Mouse (Mus musculus): Measurements from ENCODE around the gene Pdap1. TPM values are rescaled to one million over a fixed set of nuclear protein-coding genes. Genes with fewer than 3 reads are reported as not detected.
A peak's percentile ranks its signal among the peaks of the same experiment; 100 is the strongest.
"Not testable (repeated sequence)": the region's sequence is repeated elsewhere in the genome, so short reads cannot be mapped to it uniquely, and the experiment has no call there.

The Pdap1 gene
- total RNA-seq, 4 experiments from 2014 or later = 70.8 to 100.0 (median 83.5) TPM

DNA sequence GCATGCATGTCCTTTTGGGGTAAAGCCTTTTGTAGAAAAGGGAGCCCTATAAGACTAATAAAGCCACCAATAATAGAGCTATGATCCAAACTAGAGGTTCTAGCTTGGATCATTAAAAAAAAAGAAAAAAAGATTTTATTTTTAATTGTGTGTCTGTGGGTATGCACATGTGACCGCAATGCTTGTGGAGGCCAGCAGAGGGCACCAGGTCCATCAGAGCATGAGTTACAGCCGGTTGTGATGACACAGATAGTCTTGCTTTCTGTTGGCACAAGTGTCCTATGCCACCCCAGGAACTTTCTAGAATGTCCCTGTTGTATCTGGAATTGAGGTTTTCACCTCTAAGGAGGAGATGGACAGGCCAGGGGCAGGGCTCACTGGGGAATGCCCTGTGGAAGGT is 20.7 kb downstream of the Pdap1 start:
- DNase-seq (ENCODE audit: low spot score in 2 of 2) = no peak

DNA sequence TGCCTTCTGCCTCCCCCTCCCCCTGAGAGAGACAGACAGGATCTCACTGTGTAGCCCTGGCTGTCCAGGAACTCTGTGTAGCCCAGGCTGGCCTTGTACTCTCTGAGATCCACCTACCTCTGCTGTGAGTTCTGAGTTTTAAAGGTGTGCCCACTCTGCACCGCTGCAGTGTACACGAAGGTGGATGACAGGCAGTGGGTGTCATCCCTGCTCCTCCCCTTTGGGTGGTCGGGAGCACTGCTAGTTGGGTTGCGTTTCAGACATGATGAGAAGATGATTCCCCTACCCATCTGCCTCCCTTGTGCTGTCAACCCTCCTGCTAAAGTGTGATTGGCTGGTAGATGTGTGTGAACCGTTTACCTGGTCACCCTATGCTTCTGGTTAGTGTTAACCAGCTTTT is 21.6 kb downstream of the Pdap1 start:
- DNase-seq (ENCODE audit: low spot score in 2 of 2) = no peak

DNA sequence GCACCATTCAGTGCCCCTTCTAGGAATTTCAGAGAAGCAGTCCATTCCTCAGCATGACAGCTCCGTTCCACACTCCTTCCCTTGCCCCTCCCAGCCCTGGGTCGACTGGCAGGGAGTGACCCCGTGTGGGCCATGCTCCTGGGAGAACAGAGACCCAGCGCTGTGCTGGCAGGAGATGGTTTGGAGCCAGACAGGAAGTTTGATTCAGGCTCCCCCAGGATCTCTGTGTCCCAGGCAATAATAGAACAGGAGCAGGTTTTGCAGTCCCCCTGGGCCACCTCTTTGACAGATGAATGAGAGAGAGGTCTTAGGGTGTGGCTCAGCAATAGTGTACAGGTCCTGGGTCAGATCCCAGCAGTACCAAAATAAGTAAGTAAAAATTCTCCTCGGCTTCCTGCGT is 22.0 kb downstream of the Pdap1 start:
- no peak for DNase-seq (ENCODE audit: low spot score in 2 of 2)

DNA sequence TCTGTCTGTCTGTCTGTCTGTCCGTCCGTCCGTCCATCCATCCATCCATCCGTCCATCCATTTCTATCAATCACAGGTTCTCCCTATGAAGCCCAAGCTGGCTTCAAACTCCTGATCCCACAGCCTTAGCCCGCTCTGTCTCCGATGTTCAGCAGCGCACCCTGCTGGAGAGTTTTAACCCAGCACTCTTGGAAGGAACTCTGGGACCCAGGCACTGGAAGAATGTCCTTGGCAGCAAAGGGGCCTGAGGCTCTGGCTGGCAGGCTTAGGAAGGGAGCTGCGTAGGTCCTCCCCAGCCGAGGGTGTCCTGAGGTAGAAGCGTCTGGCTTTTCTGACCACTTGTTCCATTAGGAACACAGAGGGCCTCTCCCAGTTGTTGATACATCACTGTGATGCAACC is 23.1 kb downstream of the Pdap1 start:
- peak in 1 of 2 experiments; percentile 55 for DNase-seq (ENCODE audit: low spot score in 2 of 2)

DNA sequence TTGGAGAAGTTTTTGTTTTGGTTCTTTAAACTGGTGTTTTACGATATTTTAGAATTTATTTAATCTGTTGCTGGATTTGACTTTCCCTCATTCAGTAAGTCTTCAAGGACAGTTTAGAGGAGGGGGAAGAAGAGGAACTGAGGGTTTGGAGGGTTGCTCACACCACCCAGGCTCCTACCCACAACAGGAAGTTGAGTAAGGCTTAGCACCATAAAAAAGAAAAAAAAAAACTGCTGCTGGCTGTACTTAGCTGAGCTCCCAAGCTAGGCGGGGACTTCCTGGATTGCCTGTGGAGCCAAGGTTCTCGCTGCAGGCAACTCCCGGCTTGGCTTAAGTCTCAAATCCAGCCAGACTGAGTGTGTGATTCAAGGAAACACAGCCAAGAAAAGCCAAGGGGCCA is 23.7 kb downstream of the Pdap1 start:
- no peak for DNase-seq (ENCODE audit: low spot score in 2 of 2)

DNA sequence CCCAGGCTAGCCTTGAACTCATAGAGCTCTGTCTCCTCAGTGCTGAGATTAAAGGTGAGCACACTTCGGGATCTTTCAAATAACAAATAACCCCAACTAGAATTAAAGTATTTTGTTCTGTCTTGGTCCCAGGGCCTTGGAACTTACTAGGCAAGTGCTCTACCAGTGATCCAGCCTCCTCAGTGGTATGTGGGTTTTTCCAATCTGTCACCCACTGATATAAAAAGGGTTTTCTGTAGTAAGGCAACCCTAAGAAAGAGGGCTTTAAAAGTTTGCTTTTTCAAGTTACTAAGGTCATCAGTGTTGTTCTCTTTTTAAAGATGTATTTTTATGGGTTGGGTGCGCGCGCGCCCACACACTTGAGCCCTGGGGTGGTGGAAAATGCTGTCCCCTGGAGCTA is 24.3 kb downstream of the Pdap1 start:
- DNase-seq (ENCODE audit: low spot score in 2 of 2) = no peak

DNA sequence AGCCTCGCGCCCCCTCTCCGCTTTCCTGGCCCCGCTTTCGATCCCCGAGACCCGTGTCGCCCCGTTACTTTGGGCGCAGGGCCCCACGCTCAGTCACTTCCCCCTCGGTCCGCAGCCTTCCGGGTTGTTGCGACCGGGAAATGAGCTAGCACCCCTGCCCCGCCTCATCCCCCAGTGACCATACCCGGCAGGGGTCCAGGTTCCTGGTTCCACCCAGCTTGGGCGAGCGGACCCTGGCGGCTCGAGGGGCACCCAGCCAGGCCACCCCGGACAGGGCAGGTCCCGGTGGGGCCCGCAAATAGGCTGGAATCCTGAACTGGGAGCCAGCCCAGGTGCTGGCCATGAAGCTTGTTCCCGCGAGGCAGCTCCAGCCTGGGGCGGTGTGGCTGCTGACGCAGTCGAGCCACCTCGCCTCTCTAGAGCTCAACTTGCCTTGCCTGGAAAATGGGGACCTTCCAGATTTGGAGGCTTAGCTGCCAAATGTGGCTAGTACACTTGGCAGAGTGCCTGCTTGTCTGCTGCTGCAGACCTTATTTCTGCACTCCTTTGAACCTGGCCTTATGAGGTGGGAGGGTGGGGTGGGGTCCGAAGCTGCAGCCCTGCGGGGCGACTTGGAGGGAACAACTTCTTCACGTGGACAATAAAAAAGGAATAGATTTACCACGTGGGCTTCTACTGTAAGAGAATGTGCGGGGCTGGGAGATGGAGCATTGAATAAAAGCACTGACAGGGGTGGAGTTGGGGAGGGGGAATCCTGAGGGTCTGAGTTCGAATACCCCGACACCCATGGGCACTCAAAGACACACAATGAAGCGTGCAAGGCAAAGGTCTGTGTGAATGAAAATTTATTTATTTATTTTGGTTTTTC is 25.2 kb downstream of the Pdap1 start:
- no peak for DNase-seq (ENCODE audit: low spot score in 2 of 2)

DNA sequence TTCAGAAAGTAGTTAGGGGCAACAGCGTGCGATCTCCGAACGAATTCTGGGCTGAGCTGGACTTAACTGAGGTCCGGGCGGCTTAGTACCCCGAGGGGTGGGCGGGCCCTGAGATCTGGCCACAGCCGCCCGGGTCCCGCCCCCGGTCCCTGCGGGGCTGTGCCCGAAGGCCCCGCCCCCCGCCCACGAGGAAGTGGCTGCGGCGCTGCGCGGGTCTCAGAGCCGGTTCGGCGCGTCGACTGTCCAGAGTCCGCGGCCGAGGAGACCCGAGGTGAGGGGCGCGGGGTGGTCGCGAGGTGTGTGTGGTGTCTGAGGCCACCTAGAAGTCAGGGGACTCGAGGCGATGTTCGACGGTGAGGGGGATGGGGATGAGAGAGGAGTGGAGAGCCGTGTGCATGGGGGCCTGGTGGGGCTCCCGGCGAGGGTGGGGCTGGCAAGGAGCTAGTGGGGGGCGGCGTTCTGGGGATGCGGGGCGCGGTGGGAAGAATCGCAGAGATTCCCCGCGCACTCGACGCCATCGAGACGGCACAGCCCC is 25.9 kb downstream of the Pdap1 start, which contains the start of gene Arpc1b:
Gene Arpc1b (plus strand): TSS at position 145 of the 535 bp plus-strand sequence.
- DNase-seq (ENCODE audit: low spot score in 2 of 2) = no peak

DNA sequence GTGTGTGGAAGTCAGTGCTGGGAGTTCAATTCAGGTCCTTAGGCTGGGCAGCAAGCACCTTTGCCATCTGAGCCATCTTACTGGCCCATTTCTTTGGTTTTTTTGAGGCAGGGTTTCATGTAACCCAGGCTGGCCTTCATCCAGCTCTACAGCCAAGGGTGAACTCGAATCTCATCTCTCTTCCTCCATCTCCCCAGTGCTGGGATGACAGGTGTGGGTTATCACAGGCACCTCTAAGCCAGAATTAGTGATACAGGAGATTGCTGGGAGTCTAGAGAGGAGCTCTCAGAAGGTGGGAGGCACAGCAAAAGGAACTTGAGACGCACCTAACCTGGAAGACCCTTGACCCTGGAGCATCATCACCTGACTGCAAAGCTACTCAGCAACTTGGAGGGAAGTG is 26.6 kb downstream of the Pdap1 start:
- DNase-seq (ENCODE audit: low spot score in 2 of 2) = no peak

DNA sequence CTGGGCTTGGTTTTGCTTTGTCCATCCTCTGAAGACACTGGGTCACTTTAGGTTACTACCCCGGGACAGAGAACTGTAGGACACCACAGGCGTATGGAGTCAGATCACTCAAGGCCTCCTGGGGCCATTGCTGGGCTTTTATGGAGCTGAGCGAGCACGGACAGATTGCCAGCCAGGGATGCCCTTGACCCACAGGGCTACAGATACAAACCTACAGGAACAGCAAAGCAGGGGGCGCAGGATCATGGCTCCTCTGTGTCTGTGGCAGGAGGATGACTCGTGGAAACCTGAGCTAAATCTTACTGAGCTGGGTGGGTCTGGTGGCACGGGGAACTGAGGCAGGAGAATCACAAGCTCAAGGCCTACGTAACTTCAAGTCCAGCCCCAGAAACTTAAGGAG is 27.5 kb downstream of the Pdap1 start:
- DNase-seq (ENCODE audit: low spot score in 2 of 2) = no peak

DNA sequence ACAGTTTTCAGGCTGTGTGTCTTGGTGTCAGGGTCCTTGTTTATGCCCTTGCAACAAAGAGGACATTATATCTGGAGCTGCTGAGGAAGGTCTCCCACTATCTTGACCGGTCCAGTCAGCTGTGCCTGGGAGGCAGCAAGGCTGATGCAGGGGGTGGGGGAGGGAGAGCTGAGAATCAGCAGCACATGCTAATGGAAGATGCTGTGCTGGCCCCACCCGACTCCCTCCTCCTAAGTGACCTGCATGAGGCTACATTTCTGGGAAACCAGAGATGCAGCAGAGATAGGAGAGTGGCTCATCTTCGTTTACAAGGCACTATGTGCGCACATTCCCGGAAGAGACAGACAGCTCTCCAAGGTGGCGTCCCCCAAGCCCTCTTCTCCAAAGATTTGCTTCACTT is 29.6 kb downstream of the Pdap1 start:
- DNase-seq (ENCODE audit: low spot score in 2 of 2) = no peak

DNA sequence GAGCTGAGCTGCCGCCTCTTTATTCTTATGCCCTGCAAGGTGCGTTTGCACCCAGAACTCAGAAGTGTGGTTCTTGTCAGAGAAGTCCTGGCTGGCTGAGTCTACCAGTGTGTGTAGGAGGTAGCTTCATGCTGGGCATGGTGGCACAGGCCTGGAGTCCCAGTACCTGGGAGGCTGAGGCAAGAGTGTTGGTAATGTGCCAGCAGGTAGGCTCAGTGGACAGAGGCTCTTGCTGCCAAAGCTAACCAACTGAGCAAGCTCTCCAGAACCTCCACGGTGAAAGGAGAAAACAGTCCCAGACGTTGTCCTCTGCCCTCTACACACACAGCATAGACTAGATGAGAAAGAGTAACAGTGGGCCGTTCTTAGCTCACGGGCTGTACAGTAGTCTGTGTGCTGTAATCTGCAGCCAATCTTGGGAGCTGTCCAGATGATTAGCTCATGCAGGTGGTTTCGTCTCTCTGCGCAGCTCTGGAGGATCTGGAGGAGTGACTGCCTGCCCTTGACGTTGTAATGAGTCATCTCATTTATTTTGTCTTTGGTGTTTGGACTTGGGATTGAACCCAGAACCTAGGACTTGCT is 34.3 kb downstream of the Pdap1 start:
- DNase-seq (ENCODE audit: low spot score in 2 of 2) = no peak

DNA sequence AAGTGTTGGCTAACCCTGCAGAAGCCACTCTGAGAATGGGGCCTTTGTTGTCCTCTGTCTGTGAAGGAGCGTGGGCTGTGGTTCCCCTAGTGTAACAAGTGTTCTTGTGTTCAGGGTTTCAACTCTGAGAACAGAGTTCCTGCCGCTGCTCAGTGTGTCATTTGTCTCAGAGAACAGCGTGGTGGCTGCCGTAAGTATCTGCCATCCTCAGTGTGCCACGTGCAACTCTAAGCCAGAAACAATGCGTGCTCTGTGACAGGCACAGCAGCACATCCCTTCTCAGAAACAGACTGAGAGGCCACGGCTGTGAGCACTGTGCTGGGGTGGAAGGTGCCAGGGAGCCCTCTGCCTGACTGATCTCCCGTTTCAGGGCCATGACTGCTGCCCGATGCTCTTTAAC is 35.7 kb downstream of the Pdap1 start:
- peak; percentile 59 to 71 for DNase-seq (ENCODE audit: low spot score in 2 of 2)

DNA sequence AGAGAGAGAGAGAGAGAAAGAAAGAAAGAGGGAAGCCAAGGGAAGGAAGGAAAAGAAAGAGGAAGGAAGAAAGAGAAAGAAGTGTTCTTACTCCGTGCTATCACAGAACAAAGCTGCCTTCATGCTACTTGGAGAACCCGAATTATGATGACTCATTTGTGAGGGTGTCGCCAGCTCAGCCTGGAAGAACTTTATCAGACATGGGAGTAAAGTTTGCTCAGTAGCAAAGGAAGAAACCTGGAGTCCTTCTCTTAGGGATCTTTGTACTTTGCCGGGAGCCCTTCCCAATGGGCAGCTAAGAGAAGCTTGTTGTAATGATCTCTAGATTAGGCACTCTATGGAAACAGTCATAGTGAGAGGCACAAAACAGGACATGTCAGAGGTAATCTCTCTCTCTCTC is 37.3 kb downstream of the Pdap1 start:
- DNase-seq (ENCODE audit: low spot score in 2 of 2) = no peak

DNA sequence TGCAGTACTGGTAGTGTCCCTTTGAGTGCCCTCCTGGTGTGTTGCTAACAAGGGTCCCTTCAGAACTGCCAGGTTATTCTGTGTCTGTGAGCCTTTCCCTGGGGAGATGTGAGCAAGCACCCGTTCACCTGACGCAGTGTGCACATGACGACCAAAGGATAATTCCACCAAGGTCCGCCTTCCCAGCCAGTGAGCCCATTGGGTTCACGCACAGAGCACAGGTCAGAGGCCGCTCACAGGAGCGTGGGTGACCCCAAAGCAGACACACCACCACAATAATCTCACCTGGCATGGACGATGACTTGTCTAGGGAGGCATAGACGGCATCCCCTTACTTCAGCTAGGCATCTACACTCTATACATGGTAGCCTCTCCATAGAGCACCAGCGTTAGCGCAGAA is 38.6 kb downstream of the Pdap1 start:
- DNase-seq (ENCODE audit: low spot score in 2 of 2) = not testable (repeated sequence)

DNA sequence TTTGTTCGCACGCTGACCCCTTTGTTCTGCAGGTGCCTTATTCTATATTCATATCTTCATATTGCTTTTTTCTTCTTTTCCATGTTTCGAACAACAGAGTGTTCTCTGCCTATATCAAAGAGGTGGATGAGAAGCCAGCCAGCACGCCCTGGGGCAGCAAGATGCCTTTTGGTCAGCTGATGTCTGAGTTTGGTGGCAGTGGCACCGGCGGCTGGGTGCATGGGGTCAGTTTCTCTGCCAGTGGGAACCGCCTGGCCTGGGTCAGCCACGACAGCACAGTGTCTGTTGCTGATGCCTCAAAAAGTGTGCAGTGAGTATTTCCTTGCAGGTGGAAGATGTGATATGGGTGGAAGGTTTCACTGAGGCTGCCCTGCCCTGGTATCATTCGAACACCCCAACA is 39.1 kb downstream of the Pdap1 start:
- no peak for DNase-seq (ENCODE audit: low spot score in 2 of 2)

DNA sequence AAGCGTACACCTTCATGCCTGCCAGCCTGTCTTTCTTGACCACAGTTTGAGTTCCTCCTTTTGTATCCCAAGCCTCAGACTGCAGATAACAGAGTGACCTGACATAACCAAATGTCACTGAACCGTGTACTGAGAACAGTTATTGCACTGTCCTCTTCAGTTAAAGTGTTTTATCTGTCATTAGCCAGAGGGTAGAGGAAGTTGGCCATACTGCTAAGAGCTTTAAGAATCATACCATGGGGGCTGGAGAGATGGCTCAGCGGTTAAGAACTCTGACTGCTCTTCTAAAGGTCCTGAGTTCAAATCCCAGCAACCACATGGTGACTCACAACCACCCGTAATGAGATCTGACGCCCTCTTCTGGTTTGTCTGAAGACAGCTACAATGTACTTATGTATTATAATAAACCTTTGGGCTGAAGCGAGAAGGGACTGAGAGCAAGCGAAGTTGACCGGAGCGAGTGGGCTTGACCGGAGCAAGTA is 41.7 kb downstream of the Pdap1 start:
- DNase-seq (ENCODE audit: low spot score in 2 of 2) = no peak

DNA sequence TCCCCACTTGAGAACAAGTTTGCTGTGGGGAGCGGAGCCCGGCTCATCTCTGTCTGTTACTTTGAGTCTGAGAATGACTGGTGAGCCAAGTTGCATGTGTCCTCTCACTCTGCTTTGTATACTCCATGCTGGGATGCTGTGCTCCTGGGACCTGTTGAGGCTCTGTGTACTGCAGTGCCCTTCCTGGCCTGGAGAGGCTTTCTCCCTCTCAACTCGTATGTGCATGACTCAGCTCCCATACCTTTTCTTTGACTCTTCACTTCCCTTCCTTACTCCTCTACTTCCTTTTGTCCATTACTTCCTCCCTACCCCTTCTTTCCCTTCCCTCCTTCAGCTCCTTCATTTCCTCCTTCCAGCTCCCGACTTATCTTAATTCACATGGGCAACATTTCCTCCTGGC is 43.8 kb downstream of the Pdap1 start:
- DNase-seq (ENCODE audit: low spot score in 2 of 2) = no peak

DNA sequence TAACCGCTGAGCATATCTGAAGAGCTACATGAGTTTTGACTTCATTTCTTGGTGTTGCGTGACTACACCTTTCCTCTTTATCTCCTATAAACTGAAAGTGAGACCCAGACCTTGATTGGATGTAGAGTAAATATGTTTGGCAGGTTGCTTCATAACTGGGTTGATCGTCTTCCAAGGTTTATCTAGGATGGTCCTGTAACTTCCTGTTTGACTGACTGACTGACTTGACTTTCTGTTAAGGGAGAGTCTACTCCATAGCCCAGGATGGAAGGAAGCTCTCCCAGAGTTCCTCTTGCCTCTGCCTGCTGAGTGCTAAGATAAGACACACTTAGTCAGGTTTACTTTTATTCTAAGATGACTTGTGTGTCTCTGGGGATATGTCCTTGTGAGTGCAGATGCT is 50.2 kb downstream of the Pdap1 start:
- no peak for DNase-seq (ENCODE audit: low spot score in 2 of 2)

DNA sequence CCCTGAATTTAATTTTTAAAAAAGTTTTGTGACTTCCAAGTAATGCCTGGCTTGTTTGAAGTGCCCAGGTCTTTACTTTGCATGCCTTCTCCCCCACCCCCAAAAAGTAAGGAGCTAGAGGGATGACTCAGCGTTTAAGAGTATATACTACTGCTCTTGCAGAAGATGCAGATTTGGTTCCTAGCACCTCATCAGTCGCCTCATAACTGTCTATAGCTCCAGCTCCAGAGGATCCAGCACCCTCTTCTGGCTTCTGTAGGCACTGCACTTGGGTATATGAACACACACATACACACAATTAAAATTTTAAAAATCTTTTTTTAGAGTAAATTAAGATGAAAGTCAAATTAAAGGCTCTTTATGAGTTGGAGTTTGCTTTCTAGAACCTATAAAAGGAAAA is 51.9 kb downstream of the Pdap1 start:
- DNase-seq (ENCODE audit: low spot score in 2 of 2) = no peak

DNA sequence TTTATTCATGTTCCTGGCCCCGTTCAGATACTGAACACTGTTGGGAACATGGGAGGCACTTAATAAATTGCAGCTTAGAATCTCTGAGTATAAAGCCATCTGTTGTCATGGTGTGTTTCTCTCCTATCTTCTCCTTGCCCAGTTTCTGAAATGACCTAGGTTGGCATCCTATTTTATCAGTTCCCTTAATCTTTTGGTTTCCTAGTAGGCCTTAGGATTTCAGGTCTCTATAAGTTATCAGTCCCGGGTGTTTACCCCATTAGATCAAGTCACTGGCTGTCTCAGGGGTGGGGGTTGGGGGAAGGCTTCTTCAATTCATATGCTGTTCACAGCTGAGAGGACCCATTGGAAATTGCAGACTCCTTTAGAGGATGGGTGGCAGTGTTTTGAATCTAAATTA is 55.2 kb downstream of the Pdap1 start:
- DNase-seq (ENCODE audit: low spot score in 2 of 2) = no peak

DNA sequence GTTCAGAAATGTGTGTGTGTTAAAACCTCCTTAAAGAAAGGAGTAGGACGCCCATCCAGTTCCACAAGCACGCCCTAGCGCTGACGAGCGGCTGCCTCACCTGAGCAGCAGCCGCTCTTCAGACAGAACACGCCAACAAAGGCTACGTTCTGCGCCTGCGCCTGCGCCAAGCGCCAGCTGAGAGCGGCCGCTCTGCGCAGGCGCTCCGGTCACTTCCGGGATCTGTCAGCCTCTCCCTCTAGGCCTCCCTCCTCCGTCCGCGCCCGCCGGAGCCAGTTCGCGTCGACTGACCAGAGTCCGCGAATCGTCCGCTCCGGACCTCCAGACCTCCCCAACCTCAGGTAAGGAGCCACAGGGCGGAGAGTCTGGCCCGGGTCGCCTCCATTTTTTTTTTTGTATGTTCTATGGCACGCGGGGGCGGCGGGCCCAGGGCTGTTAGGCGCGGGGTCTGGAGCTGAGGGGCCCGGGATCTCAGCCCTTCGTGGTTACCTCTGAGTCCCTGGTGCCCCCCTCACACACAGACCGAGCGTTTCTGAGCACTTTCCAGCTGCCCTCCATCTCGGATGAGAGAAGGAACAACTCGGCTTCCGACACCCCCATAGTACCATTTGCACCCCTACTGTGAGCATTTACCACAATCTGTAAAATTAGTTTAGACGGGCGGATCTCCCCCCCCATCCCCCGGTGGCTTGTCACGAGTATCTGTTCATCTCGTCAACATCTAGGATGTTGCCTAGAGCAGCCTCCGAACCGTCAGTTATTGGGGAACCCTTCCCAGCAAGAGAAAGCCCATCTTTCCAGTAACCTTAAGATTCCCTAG is 56.2 kb downstream of the Pdap1 start, which contains the start of the genes Arpc1a and Kpna7:
Gene Arpc1a (plus strand): TSS at position 199 of the 820 bp plus-strand sequence.
Gene Kpna7 (minus strand): TSS at position 399 of the 820 bp plus-strand sequence.
- DNase-seq (ENCODE audit: low spot score in 2 of 2) = peak; percentile 79 to 85
